Mouse (Mus musculus) cerebellum, adult (tissue): ENCODE data around the gene Dmbt1.
"Not testable (repeated sequence)": the region's sequence is repeated elsewhere in the genome, so short reads cannot be mapped to it uniquely, and the experiment has no call there.

Experiments
- ATAC-seq: cut with Nextera tagmentation; 2 replicates; pipeline ENCODE4 v1.9.2; 2017; ENCODE audit warnings: mild to moderate bottlenecking, moderate library complexity, mixed read lengths; ENCODE audit not compliant: insufficient number of reproducible peaks, low FRiP score, low TSS enrichment

Dmbt1 gene

GRCm38 (mm10) chr7:131045258-131045835 is 13.5 kb downstream of the Dmbt1 start:
- ATAC-seq, result not testable (repeated sequence)

- not testable (repeated sequence) for ATAC-seq
Measured at GRCm38 (mm10) chr7:131049829-131050228, 18.0 kb downstream of the Dmbt1 start.

GRCm38 (mm10) chr7:131054808-131055370 is 23.0 kb downstream of the Dmbt1 start:
- no peak for ATAC-seq

GRCm38 (mm10) chr7:131057918-131058317 is 26.1 kb downstream of the Dmbt1 start:
- not testable (repeated sequence) for ATAC-seq

GRCm38 (mm10) chr7:131059808-131060207 is 28.0 kb downstream of the Dmbt1 start:
- ATAC-seq, result not testable (repeated sequence)

GRCm38 (mm10) chr7:131062541-131062940 is 30.7 kb downstream of the Dmbt1 start:
- ATAC-seq, result no peak

GRCm38 (mm10) chr7:131068191-131068590 is 36.3 kb downstream of the Dmbt1 start:
- ATAC-seq, result not testable (repeated sequence)

GRCm38 (mm10) chr7:131073476-131073875 is 41.6 kb downstream of the Dmbt1 start:
- not testable (repeated sequence) for ATAC-seq

GRCm38 (mm10) chr7:131074098-131074497 is 42.2 kb downstream of the Dmbt1 start:
- not testable (repeated sequence) for ATAC-seq

GRCm38 (mm10) chr7:131075956-131076355 is 44.1 kb downstream of the Dmbt1 start:
- ATAC-seq, result no peak

- not testable (repeated sequence) for ATAC-seq
Measured at GRCm38 (mm10) chr7:131082403-131082802, 50.5 kb downstream of the Dmbt1 start.

- no peak for ATAC-seq
Measured at GRCm38 (mm10) chr7:131112486-131112885, 80.6 kb downstream of the Dmbt1 start.

- no peak for ATAC-seq
Measured at GRCm38 (mm10) chr7:131113676-131114075, 81.8 kb downstream of the Dmbt1 start.

- peak; percentile 82 for ATAC-seq
Measured at GRCm38 (mm10) chr7:131114434-131114833, 82.6 kb downstream of the Dmbt1 start.

GRCm38 (mm10) chr7:131122210-131122807 is 90.5 kb downstream of the Dmbt1 start:
- ATAC-seq, result no peak

GRCm38 (mm10) chr7:131130021-131130420 is 98.2 kb downstream of the Dmbt1 start:
- ATAC-seq, result no peak

GRCm38 (mm10) chr7:131133181-131133580 is 101.3 kb downstream of the Dmbt1 start:
- no peak for ATAC-seq

GRCm38 (mm10) chr7:131146214-131146613 is 114.4 kb downstream of the Dmbt1 start, which contains the start of gene 4933402N03Rik:
TSS of gene 4933402N03Rik (minus strand) at chr7:131146314.
- ATAC-seq, result no peak

- ATAC-seq, result no peak
Measured at GRCm38 (mm10) chr7:131150179-131150578, 118.3 kb downstream of the Dmbt1 start.

GRCm38 (mm10) chr7:131153044-131153443 is 121.2 kb downstream of the Dmbt1 start:
- ATAC-seq, result no peak

- no peak for ATAC-seq
Measured at GRCm38 (mm10) chr7:131162251-131162650, 130.4 kb downstream of the Dmbt1 start.

GRCm38 (mm10) chr7:131167771-131168170 is 135.9 kb downstream of the Dmbt1 start:
- no peak for ATAC-seq
